Mouse (Mus musculus): ENCODE results near the gene Slc25a28. TPM values are rescaled to one million over a fixed set of nuclear protein-coding genes. Genes with fewer than 3 reads are reported as not detected.

Slc25a28 gene
- polyA plus RNA-seq, 1 experiment from 2014 or later = 14.3 TPM

- Histone ChIP-seq H3K9me3 (replicated peaks) (no peaks in the 10 kb centered on the region), H3K9ac (no peak overlapping the region), H3K4me1 (0 out of 2 replicates have a peak, but pooled peaks cover 6% of the 10 kb centered on the region), H3K4me2 (no peak overlapping the region), H3K27me3 (peaks cover 73% of the 10 kb centered on the region), H3K36me3 (no peaks in the 10 kb centered on the region), H3K27ac (no peak overlapping the region), H3K4me3 (replicated peaks) (no peak overlapping the region)
- 46% methylated on average over 4 of the region's 4 CpGs for WGBS
- ATAC-seq (replicated peaks; ENCODE audit: low FRiP score) = no peak
Observed at GRCm38 (mm10) chr19:43623913-43624312, 50.8 kb downstream of the Slc25a28 start.

GRCm38 (mm10) chr19:43619916-43620479, 54.7 kb downstream of the Slc25a28 start:
- H3K4me1 ChIP-seq = peaks cover 16% of the 10 kb centered on the region
- WGBS = 3% methylated on average over 18 of the region's 18 CpGs
- H3K27me3 ChIP-seq = peaks cover 99% of the 10 kb centered on the region
- no peaks in the 10 kb centered on the region for H3K36me3 ChIP-seq
- H3K4me3 ChIP-seq (replicated peaks) = no peak overlapping the region
- H3K27ac ChIP-seq = no peak overlapping the region
- H3K9me3 ChIP-seq (replicated peaks) = no peaks in the 10 kb centered on the region
- H3K9ac ChIP-seq = no peak overlapping the region
- H3K4me2 ChIP-seq = no peak overlapping the region
- no peak for ATAC-seq (replicated peaks; ENCODE audit: low FRiP score)

- Histone ChIP-seq H3K36me3 (no peaks in the 10 kb centered on the region), H3K4me1 (peaks cover 27% of the 10 kb centered on the region), H3K4me2 (no peak overlapping the region), H3K27ac (no peak overlapping the region), H3K9me3 (replicated peaks) (no peaks in the 10 kb centered on the region), H3K27me3 (peaks cover 100% of the 10 kb centered on the region), H3K4me3 (replicated peaks) (no peak overlapping the region), H3K9ac (no peak overlapping the region)
- WGBS = 4% methylated on average over 5 of the region's 5 CpGs
- no peak for ATAC-seq (replicated peaks; ENCODE audit: low FRiP score)
Observed at GRCm38 (mm10) chr19:43618505-43619030, 56.1 kb downstream of the Slc25a28 start.

- H3K4me2 ChIP-seq = no peak overlapping the region
- 37% methylated on average over 10 of the region's 10 CpGs for WGBS
- H3K27ac ChIP-seq = no peak overlapping the region
- H3K36me3 ChIP-seq = no peaks in the 10 kb centered on the region
- peaks cover 27% of the 10 kb centered on the region for H3K4me1 ChIP-seq
- no peak for ATAC-seq (replicated peaks; ENCODE audit: low FRiP score)
- no peak overlapping the region for H3K9ac ChIP-seq
- H3K4me3 ChIP-seq (replicated peaks) = no peak overlapping the region
- H3K27me3 ChIP-seq = peaks cover 100% of the 10 kb centered on the region
- no peaks in the 10 kb centered on the region for H3K9me3 ChIP-seq (replicated peaks)
Observed at GRCm38 (mm10) chr19:43617761-43618349, 56.8 kb downstream of the Slc25a28 start.

GRCm38 (mm10) chr19:43616889-43617288, 57.8 kb downstream of the Slc25a28 start:
- Histone ChIP-seq H3K27ac (no peak overlapping the region), H3K9ac (no peak overlapping the region), H3K27me3 (peaks cover 100% of the 10 kb centered on the region), H3K4me1 (peaks cover 33% of the 10 kb centered on the region), H3K36me3 (no peaks in the 10 kb centered on the region), H3K9me3 (replicated peaks) (no peaks in the 10 kb centered on the region), H3K4me2 (no peak overlapping the region), H3K4me3 (replicated peaks) (no peak overlapping the region)
- 1% methylated on average over 12 of the region's 12 CpGs for WGBS
- no peak for ATAC-seq (replicated peaks; ENCODE audit: low FRiP score)

GRCm38 (mm10) chr19:43616415-43616861, 58.2 kb downstream of the Slc25a28 start:
- no peak overlapping the region for H3K27ac ChIP-seq
- H3K4me3 ChIP-seq (replicated peaks) = peak overlapping the region; percentile 24
- no peaks in the 10 kb centered on the region for H3K9me3 ChIP-seq (replicated peaks)
- peaks cover 33% of the 10 kb centered on the region for H3K4me1 ChIP-seq
- peaks cover 100% of the 10 kb centered on the region for H3K27me3 ChIP-seq
- H3K9ac ChIP-seq = no peak overlapping the region
- no peak for ATAC-seq (replicated peaks; ENCODE audit: low FRiP score)
- H3K4me2 ChIP-seq = peak overlapping the region; percentile 32
- H3K36me3 ChIP-seq = no peaks in the 10 kb centered on the region
- WGBS = under 1% methylated on average over 33 of the region's 35 CpGs

GRCm38 (mm10) chr19:43615571-43616414, 58.9 kb downstream of the Slc25a28 start:
- Histone ChIP-seq H3K4me3 (replicated peaks) (peak overlapping the region; percentile 24), H3K36me3 (no peaks in the 10 kb centered on the region), H3K9ac (no peak overlapping the region), H3K27me3 (peaks cover 100% of the 10 kb centered on the region), H3K9me3 (replicated peaks) (no peaks in the 10 kb centered on the region), H3K4me2 (peak overlapping the region; percentile 32), H3K27ac (no peak overlapping the region), H3K4me1 (peaks cover 33% of the 10 kb centered on the region)
- ATAC-seq (replicated peaks; ENCODE audit: low FRiP score) = no peak
- under 1% methylated on average over 33 of the region's 34 CpGs for WGBS

GRCm38 (mm10) chr19:43615074-43615445, 59.6 kb downstream of the Slc25a28 start:
- WGBS = 2% methylated on average over 20 of the region's 20 CpGs
- Histone ChIP-seq H3K4me1 (peaks cover 39% of the 10 kb centered on the region), H3K36me3 (no peaks in the 10 kb centered on the region), H3K9ac (no peak overlapping the region), H3K4me2 (peak overlapping the region; percentile 56), H3K27me3 (peaks cover 100% of the 10 kb centered on the region), H3K4me3 (replicated peaks) (peak overlapping the region; percentile 33), H3K27ac (no peak overlapping the region), H3K9me3 (replicated peaks) (no peaks in the 10 kb centered on the region)
- no peak for ATAC-seq (replicated peaks; ENCODE audit: low FRiP score)

GRCm38 (mm10) chr19:43614341-43615073, 60.2 kb downstream of the Slc25a28 start:
- Histone ChIP-seq H3K36me3 (no peaks in the 10 kb centered on the region), H3K27ac (no peak overlapping the region), H3K4me1 (peaks cover 39% of the 10 kb centered on the region), H3K27me3 (peaks cover 100% of the 10 kb centered on the region), H3K4me2 (peak overlapping the region; percentile 56), H3K4me3 (replicated peaks) (peak overlapping the region; percentile 33), H3K9ac (no peak overlapping the region), H3K9me3 (replicated peaks) (no peaks in the 10 kb centered on the region)
- no peak for ATAC-seq (replicated peaks; ENCODE audit: low FRiP score)
- WGBS = under 1% methylated on average over 91 of the region's 92 CpGs

Data from kidney, embryonic 15.5 days (tissue).